ENCODE assay signal across 5 mouse cellular contexts in genomic region chr4:88780320-88780719, GRCm38 (mm10).
A peak's percentile ranks its signal among the peaks of the same experiment; 100 is the strongest.
DNase-seq lines count a peak whose midpoint lies in the region.

No protein-coding gene starts in this region.

- DNase-seq in cerebellum, adult 11-12 months, result peak; percentile 47
- DNase-seq in cerebellum, adult 9-11 months, result peak; percentile 44
- peak; percentile 92 for DNase-seq in heart, adult 11 months
- peak; percentile 15 for DNase-seq in kidney, postnatal 10 days
- DNase-seq in thymus, postnatal 4 days, result peak; percentile 14

Comparison
In these comparisons a context has a peak if more than half of its experiments do, and no peak if none do; other contexts are left out.
1. Peak in every context shown above with its lines: DNase-seq.
2. DNase-seq: peak in every context shown above with its lines; median percentile 92 in heart, adult 11 months; 47 in cerebellum, adult 11-12 months; 44 in cerebellum, adult 9-11 months; 15 in kidney, postnatal 10 days; 14 in thymus, postnatal 4 days.